Mouse (Mus musculus) gastrocnemius, adult 8-10 months (tissue): ENCODE data around the gene Cdyl. TPM values are rescaled to one million over a fixed set of nuclear protein-coding genes. Genes with fewer than 3 reads are reported as not detected.
A peak's percentile ranks its signal among the peaks of the same experiment; 100 is the strongest.

Experiments
- DNase-seq, 2 experiments: peaks; one replicate each; pipeline ENCODE4 v3.0.0; 2022; ENCODE audit warnings: low spot score in 2 of 2
- total RNA-seq, 4 experiments: library from RNA; stranded (reverse); gene quantifications; 2 replicates each; pipeline ENCODE4 v1.2.4; 2022

Cdyl gene
- total RNA-seq, 4 experiments from 2014 or later: 4.7 to 5.7 (median 5.4) TPM

DNA sequence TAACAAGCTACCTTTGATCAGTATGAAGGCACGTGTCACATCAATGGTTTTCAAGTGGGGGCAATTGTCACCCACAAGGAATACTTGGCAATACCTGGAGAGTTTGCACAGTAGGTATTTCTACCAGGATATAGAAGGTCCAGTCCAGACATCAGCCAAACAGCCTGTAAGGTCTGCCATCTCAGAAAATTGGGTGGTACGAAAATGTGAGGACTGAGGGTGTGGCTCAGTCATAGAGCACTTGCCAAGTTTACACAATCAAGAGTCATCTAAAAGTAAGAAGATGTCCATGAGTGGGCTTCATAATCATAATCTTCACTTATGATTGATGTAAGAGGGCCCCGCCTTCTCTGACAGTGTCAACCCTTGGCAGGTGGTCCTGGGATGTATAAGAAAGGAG lies 29.9 kb downstream of the Cdyl start:
- no peak for DNase-seq

DNA sequence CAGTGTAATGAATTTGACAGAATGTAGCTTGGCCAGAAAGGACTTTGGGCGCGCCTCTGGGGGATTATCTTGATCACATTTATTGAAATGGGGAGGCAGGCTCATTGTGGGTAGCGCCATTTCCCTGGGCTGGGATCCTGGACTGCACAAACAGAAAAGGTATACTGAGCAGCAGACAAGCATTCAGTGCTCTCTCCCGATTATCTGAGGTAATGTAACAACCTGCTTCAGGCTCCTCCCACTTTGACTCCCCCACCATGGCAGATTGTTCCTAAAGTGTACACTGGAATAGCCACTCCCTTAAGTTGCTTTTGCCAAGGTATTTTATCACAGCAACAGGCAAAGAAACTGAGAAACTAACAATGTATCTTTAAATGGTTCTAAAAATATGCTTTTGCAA lies 58.0 kb downstream of the Cdyl start:
- no peak for DNase-seq

GRCm38 (mm10) chr13:35719581-35719980 lies 59.9 kb downstream of the Cdyl start:
- DNase-seq: no peak

GRCm38 (mm10) chr13:35723073-35723472 lies 63.4 kb downstream of the Cdyl start:
- no peak for DNase-seq

GRCm38 (mm10) chr13:35726025-35726424 lies 66.4 kb downstream of the Cdyl start:
- no peak for DNase-seq

GRCm38 (mm10) chr13:35732131-35732530 lies 72.5 kb downstream of the Cdyl start:
- DNase-seq: no peak

DNA sequence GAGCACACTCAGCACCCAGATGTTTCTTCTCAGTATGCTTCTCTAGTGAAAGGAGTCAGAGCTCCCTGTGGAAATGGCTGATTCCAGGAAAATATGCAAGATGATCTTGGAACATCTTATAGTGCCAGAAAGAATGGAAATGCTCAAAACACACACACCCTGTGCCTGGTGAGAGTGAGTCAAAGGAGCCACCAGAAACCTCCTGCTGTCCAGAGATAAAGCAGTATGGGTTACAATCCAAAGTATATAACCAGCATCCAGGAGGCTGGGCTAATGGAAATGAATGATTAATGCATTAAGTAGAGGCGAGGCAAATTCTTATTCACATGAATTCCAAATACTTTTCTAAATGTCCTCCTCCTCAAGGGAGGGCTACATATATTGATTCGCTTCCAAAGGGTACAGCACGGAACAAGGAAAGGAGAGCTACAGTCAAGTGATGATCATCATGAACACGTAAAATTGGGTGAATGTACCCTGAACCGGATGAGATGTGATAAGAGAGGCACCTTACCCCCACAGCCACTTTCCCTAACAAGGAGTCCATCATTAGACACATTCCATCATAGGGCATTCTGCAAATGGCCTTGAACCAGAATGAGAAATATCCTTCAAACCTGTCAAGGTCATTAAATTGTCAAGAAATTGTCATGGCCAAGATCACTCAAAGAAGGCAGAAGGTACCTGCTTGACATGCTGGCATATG lies 73.4 kb downstream of the Cdyl start:
- no peak for DNase-seq

DNA sequence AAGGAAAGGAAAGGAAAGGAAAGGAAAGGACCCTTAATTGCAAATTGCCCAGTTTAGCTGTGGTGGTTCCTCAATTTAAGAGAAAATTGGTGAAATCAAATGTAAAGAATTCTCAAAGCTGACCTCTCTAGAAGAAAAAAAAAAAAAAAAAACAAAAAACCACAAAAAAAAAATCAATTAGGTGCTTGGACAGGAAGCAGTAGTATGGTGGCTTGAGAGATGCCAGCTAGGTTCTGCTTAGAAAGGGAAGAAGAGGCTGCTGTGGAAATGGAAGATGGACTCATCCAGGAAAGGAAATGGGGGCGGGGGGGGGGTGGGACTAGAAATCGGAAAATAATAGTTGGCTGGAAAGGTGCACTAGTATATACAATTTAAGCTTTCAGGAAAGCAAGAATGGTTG lies 77.9 kb downstream of the Cdyl start:
- no peak for DNase-seq

- no peak for DNase-seq
Measured at GRCm38 (mm10) chr13:35738210-35738609, 78.6 kb downstream of the Cdyl start.

GRCm38 (mm10) chr13:35739473-35739872 lies 79.8 kb downstream of the Cdyl start:
- no peak for DNase-seq

GRCm38 (mm10) chr13:35740301-35741039 lies 80.8 kb downstream of the Cdyl start:
- DNase-seq: peak; percentile 65 to 83

DNA sequence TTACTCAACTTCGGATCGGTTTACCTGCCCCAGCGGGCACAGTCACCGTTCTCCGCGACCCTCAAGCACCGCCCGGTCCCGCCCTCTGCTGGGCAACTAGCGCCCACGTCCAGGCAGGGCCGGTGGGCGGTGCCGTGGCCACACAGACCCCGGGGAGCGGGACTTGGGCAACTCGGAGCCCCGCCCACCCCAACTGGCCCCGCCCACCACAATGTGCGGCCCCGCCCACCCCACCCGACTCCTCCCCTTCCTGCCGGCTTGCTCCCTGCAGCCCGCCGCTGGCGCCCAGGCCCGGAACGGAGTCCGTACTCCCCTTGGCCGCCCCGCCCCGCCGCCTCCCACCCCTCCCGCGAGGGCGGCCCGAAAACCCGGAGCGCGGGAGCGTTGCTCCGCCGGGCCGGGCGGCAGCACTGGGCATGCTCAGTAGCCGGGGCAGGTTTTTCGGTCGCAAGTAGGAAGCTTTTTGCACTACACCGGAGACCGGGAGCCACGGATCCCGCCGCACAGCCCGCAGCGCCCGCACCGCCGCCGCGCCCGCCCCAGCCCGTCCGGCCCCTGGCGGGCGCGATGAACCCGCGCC lies 81.5 kb downstream of the Cdyl start:
- DNase-seq: peak; percentile 89 to 92

GRCm38 (mm10) chr13:35741620-35742421 lies 82.2 kb downstream of the Cdyl start:
- DNase-seq: peak; percentile 10 to 16

DNA sequence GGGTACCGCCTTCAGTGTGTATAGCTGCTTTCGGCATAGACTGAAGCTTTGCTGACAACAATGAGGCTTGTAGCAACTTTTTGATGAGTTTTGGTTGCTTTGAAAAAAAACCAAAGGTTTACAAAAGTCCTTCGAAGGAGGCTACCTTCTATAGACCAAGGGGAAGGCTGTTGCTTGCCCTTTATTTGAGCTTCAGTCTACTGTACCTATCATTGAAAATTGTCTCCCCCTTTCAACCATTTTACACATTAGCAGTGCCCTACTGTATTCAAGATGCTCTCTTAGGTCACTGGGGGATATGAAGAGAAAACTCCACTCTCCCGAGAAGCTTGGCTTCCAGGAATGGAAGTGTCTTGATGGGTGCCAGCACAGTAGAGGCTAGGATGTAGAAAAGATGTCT lies 83.1 kb downstream of the Cdyl start:
- DNase-seq: no peak

GRCm38 (mm10) chr13:35743196-35743595 lies 83.6 kb downstream of the Cdyl start:
- DNase-seq: no peak

GRCm38 (mm10) chr13:35749194-35749593 lies 89.6 kb downstream of the Cdyl start:
- DNase-seq: no peak

GRCm38 (mm10) chr13:35749680-35750079 lies 90.0 kb downstream of the Cdyl start:
- no peak for DNase-seq

DNA sequence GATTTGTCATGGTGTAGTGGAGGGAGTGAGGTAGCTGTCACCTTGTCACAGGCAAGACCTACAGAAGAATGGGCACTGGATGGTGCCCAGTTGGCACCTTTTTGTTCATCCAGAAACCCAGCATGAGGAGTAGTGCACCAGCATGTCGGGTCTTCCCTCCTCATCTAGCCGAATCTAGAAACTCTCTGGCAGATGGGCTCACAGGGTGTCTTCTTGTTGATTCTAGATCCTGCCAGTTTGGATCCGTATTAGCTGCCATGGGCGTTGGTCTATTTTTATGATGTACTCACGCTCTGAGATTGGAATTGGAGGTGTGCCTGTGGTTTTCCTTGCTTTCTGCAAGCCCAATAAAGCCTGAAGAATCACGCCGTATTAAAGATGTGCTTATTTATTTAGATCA lies 92.4 kb downstream of the Cdyl start:
- no peak for DNase-seq

- DNase-seq: no peak
Measured at GRCm38 (mm10) chr13:35755002-35755401, 95.4 kb downstream of the Cdyl start.

DNA sequence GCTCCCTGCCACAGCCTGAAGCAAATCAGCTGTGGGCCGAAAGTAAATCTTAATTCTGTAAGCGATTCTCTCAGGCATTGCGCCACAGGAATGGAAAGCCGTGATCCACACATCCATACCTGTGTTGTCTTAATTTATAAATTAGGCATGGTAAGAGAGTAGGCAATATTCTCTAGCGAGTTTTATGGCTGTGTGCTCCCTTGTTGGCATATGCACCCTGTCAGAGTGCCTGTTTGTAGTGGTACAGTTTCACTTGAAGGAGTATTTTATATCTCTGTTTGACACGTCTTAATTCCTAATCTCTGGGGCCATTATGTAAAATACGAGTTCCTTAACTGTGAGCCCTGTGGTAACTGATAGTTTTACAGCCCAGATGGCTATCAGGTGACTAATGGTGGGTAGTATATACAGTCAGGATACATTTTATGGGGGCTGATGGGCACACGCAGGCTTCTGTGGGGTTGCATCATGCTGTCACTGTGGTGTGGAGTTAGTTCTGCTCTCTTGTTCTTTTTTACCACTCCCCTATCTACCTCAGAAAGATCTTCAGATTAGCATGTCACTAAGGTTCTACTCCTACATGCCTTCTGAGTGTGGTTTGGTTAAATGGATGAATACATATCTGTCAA lies 96.1 kb downstream of the Cdyl start:
- no peak for DNase-seq
